Mouse (Mus musculus): ENCODE results near the gene C1ql1. TPM values are rescaled to one million over a fixed set of nuclear protein-coding genes. Genes with fewer than 3 reads are reported as not detected.

The C1ql1 gene
- polyA plus RNA-seq, 1 experiment from 2014 or later, result 4.1 TPM

DNA sequence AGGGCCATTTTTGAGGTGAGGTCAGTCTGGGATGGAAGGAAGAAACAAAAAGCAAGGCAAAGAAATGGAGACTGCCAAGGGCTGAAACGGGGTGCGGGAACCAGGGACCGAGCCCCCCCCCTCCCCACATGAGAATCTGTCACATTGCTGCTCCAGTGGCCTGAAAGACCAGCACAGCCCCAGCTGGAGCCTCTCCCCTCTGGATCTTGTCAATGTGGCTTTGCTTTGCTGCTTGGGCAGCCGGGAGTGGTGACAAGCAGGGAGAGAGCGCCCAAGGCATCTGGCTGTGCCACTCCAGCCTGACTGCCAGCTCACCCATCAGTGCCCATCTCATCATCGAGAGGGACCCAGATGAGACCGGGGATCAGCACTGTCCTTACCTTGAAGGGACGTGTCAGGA lies 11.2 kb upstream of the C1ql1 start:
- no peaks in the 10 kb centered on the region for H3K27me3 ChIP-seq
- no peaks in the 10 kb centered on the region for H3K9me3 ChIP-seq (replicated peaks)
- no peak overlapping the region for H3K4me2 ChIP-seq (replicated peaks)
- WGBS, result 74% methylated on average over 8 of the region's 8 CpGs
- H3K27ac ChIP-seq (replicated peaks), result peak overlapping the region; percentile 34; the same call in 1 of the 2 replicates
- no peak overlapping the region for H3K4me3 ChIP-seq (replicated peaks)
- no peaks in the 10 kb centered on the region for H3K36me3 ChIP-seq
- no peak for ATAC-seq (ENCODE audit: insufficient number of reproducible peaks, low FRiP score, low TSS enrichment, low read depth)
- H3K9ac ChIP-seq, result no peak overlapping the region
- H3K4me1 ChIP-seq, result peaks cover 27% of the 10 kb centered on the region

DNA sequence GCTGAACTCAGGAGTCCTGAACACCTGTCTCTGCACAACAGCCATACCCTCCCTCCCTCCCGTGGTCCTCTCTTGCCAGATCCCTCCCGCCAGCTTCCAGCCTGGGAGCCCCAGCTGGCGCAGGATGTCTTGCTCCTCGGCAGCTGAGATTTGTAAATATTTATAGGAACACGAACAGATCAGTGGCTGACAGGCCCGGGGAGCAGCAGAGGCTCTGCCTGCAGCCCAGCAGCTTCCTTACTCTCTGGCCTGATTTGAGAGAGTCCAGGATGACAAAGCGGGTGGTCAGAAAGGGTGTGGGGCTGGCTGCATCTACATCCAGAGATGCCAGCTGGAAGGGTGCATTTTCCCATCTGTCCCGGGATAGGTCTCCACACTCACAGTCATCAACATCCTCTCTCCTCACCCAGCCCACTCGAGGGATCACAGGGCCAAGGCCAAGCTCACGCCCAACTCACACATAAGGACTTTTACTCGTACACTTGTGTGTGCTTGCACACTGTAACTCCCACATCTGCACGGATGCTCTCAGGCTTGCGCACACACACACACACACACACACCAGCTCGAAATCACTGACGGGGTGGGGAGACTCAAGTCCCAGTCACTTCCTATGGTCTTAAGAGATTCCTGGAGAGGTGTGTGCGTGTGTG lies 10.6 kb upstream of the C1ql1 start:
- Histone ChIP-seq H3K9me3 (replicated peaks) (no peaks in the 10 kb centered on the region), H3K4me2 (replicated peaks) (no peak overlapping the region), H3K27me3 (peaks cover under 1% of the 10 kb centered on the region; the same call in 1 of the 2 replicates), H3K36me3 (no peaks in the 10 kb centered on the region), H3K9ac (no peak overlapping the region), H3K27ac (replicated peaks) (peak overlapping the region; percentile 34; the same call in 1 of the 2 replicates), H3K4me1 (peaks cover 27% of the 10 kb centered on the region), H3K4me3 (replicated peaks) (no peak overlapping the region)
- 45% methylated on average over 16 of the region's 16 CpGs for WGBS
- 0 out of 2 replicates have a peak, but pooled peaks have one; percentile 46 for ATAC-seq (ENCODE audit: insufficient number of reproducible peaks, low FRiP score, low TSS enrichment, low read depth)

DNA sequence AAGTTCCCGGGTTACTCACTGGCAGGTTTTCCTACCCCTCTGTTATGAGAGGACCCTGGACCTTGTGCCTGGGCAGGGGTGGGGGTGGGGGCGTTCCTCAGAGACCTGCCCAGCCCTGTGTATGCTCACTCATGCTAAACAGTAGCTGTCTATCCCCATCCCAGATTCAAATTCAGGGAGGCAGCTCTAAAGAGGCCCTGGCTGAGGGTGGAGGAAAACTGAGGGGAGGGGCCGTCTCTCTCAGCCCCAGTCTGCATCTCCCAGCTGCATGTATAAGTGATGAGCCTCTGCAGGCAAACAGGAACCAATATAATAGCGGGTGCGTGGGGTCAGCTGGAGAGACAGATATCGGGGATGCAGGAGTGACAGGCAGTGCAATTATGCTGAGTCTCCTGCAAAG lies 6.4 kb upstream of the C1ql1 start:
- Histone ChIP-seq H3K9me3 (replicated peaks) (no peaks in the 10 kb centered on the region), H3K4me2 (replicated peaks) (no peak overlapping the region), H3K27ac (replicated peaks) (no peak overlapping the region), H3K27me3 (peaks cover 41% of the 10 kb centered on the region), H3K9ac (no peak overlapping the region), H3K4me3 (replicated peaks) (no peak overlapping the region), H3K36me3 (no peaks in the 10 kb centered on the region), H3K4me1 (peaks cover 37% of the 10 kb centered on the region)
- WGBS, result 28% methylated on average over 6 of the region's 6 CpGs
- ATAC-seq (ENCODE audit: insufficient number of reproducible peaks, low FRiP score, low TSS enrichment, low read depth), result no peak

DNA sequence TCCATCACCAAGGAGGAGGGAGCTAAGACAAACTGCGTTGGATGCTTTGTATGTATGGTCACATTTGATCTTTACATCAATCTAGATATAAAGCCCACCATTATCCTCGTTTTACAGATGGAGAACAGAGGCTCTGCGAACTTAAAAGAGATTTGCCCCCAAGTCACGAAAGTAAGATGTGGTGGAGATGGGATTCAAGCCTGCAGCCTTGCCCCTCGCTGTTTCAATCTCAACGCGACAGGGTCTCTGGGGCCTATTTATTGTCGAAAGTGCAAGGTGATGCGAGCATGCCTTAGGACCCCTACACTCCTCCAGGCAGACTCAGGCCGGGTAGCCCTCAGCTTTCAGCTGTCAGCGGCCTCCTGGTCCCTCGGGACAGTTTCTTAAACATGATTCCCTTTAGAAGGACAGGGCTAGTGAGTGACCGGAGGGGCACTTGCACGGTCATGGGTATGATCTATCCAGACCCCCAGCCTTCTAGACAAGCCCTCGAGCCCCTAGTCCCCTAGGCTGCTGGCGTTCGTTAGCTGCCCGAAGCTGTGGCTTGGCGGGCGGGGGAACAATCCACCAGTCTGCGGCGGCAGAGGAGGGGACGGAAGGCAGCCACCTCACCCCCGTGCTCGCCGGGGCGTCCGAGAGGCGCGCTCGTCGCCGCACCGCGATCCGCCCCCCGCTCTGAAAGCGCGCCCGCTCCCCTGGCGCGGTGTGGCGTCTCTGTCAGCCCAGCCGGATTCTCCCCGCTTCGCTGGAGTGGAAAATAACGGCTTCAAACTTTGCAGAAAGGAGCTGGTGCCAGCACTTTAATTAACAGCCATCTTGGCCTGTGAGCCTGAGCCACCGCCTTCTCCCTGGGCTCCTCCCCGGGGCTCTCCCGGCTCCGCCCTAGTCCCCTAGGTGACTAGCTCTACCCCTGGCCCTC lies 1.8 kb upstream of the C1ql1 start:
- peak overlapping the region; percentile 48 for H3K4me3 ChIP-seq (replicated peaks)
- H3K4me1 ChIP-seq, result peaks cover 42% of the 10 kb centered on the region
- H3K36me3 ChIP-seq, result no peaks in the 10 kb centered on the region
- H3K27ac ChIP-seq (replicated peaks), result no peak overlapping the region
- peaks cover 86% of the 10 kb centered on the region for H3K27me3 ChIP-seq
- peak overlapping the region; percentile 85 for H3K4me2 ChIP-seq (replicated peaks)
- no peak for ATAC-seq (ENCODE audit: insufficient number of reproducible peaks, low FRiP score, low TSS enrichment, low read depth)
- 0 out of 2 replicates have a peak overlapping the region, but pooled peaks have one; percentile 24 for H3K9ac ChIP-seq
- WGBS, result 2% methylated on average over 51 of the region's 51 CpGs
- no peaks in the 10 kb centered on the region for H3K9me3 ChIP-seq (replicated peaks)

DNA sequence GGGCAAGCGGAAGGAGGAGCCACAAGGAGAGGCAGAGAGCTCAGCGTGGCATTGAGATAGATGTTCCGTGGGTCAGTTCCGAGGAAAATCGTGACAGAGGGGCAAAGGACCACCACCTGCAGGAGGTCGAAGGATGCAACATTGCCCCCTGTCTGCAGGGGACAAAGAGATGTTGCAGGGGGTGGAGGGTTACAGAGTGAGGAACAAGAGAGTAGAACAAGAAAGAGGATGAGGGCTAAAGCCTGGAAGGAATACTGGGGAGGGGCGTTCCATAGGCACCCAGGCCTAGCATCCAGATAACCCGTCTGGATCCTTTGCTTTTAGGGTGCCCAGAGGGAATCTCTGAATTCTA lies 480 bp upstream of the C1ql1 start:
- Histone ChIP-seq H3K4me3 (replicated peaks) (peak overlapping the region; percentile 44), H3K9me3 (replicated peaks) (no peaks in the 10 kb centered on the region), H3K27ac (replicated peaks) (no peak overlapping the region), H3K4me1 (peaks cover 42% of the 10 kb centered on the region), H3K9ac (no peak overlapping the region), H3K27me3 (peaks cover 95% of the 10 kb centered on the region), H3K4me2 (replicated peaks) (peak overlapping the region; percentile 84), H3K36me3 (no peaks in the 10 kb centered on the region)
- no peak for ATAC-seq (ENCODE audit: insufficient number of reproducible peaks, low FRiP score, low TSS enrichment, low read depth)
- 8% methylated on average over 8 of the region's 8 CpGs for WGBS

DNA sequence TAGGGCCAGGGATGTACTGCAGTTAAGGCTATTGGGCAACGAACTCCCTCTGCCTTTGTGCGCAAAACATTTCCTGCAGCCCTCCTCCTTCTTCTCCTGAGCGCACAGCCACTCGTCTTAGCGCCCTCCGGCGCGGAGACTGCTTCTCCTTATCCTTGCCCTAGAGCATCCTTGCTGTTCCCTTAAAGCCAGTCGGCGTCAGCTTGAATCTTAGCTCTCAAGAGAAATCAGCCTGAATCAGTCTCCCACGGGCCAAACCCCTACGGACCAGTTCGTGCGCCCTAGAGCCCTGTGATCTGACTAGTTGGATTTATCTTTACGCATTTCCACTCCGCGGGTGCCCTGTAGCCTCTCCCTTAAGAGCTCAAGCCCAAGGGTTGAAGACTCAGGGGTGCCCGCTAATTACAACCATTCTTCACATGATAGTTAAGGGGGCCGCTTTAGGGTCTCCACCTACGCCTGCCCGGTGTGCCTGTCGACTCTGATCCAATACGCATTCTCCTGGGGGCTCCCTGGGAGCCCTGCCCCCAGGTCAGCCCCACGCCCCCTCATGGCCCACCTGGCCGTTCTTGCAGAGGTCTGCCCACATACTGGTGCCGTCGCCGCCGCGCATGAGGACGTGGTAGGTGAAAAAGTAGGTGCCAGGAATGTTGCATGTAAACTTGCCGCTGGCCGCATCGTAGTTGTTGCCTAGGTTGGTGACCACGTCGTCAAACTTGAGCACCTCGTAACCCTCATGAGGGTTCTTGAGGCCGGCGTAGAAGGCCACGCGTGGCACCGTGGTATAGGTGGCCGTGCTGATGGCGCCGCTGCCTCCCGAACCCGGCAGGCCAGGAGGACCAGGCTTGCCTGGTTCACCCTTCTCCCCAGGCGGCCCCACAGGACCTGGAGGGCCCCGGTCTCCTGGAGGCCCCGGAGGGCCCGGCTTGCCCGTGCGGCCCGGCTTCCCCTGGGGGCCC lies 903 bp downstream of the C1ql1 start:
- Histone ChIP-seq H3K36me3 (no peaks in the 10 kb centered on the region), H3K27me3 (peaks cover 81% of the 10 kb centered on the region), H3K4me1 (peaks cover 42% of the 10 kb centered on the region), H3K4me3 (replicated peaks) (peak overlapping the region; percentile 44), H3K4me2 (replicated peaks) (peak overlapping the region; percentile 84), H3K27ac (replicated peaks) (no peak overlapping the region), H3K9me3 (replicated peaks) (no peaks in the 10 kb centered on the region), H3K9ac (0 out of 2 replicates have a peak overlapping the region, but pooled peaks have one; percentile 4)
- 2% methylated on average over 51 of the region's 54 CpGs for WGBS
- ATAC-seq (ENCODE audit: insufficient number of reproducible peaks, low FRiP score, low TSS enrichment, low read depth), result no peak

DNA sequence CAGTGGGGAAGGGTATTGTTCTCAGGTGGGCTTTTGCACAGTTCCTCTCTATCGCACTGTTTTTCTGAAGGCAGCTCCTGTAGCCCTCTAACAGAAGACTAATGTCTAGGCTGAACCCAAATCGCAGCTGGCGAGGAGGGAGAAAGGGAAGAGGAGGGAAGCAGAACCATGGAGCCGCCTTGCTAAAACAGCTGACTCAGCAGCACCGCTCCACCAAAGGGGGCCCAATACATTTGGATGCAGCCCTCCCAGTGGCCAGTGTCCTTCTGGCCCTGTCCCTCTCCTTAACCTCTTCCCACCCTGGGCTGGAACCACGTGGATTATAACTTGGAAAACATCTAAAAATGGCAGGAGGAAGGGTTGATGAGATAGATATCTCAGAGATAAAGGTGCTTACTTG lies 5.3 kb downstream of the C1ql1 start:
- Histone ChIP-seq H3K36me3 (no peaks in the 10 kb centered on the region), H3K27me3 (peaks cover 43% of the 10 kb centered on the region), H3K27ac (replicated peaks) (no peak overlapping the region), H3K4me2 (replicated peaks) (no peak overlapping the region), H3K4me1 (peaks cover 31% of the 10 kb centered on the region), H3K9ac (no peak overlapping the region), H3K9me3 (replicated peaks) (no peaks in the 10 kb centered on the region), H3K4me3 (replicated peaks) (no peak overlapping the region)
- ATAC-seq (ENCODE audit: insufficient number of reproducible peaks, low FRiP score, low TSS enrichment, low read depth), result no peak
- WGBS, result 66% methylated on average over 6 of the region's 6 CpGs

DNA sequence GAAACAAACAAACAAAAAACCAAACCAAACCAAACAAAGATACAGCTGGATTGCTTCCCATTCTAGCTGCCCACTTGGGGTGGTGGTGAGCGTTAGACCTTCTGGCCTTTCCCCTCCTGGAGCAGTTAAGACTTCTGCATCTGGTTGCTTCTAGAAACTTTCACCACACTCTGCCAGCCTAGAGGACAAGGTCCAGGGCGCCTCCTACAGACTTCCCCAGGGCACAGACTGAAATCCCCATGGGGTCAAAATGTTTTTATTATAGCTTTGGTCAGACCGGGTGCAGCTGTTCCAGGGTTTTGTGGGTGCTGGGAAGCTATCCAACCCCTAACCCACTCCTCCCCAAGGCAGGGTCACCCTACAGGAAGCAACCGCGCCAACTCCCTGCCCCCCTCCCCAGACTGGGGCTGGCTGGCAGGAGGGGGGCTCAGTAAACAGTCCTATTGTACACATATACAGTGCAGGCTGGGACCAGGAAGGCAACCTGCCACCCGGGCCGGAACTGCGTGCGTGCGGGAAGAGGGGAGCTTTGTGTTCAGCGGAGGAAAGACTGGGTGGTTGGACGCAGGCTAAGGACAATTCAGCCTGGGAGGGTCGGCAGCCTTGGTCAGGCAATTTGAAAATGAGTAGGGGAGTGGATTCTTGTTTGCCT lies 7.3 kb downstream of the C1ql1 start:
- peaks cover 22% of the 10 kb centered on the region for H3K27me3 ChIP-seq
- no peak overlapping the region for H3K27ac ChIP-seq (replicated peaks)
- 0 out of 2 replicates have a peak, but pooled peaks have one; percentile 26 for ATAC-seq (ENCODE audit: insufficient number of reproducible peaks, low FRiP score, low TSS enrichment, low read depth)
- H3K4me2 ChIP-seq (replicated peaks), result no peak overlapping the region
- H3K36me3 ChIP-seq, result no peaks in the 10 kb centered on the region
- H3K9me3 ChIP-seq (replicated peaks), result no peaks in the 10 kb centered on the region
- 37% methylated on average over 13 of the region's 13 CpGs for WGBS
- H3K9ac ChIP-seq, result no peak overlapping the region
- no peak overlapping the region for H3K4me3 ChIP-seq (replicated peaks)
- H3K4me1 ChIP-seq, result peaks cover 17% of the 10 kb centered on the region

DNA sequence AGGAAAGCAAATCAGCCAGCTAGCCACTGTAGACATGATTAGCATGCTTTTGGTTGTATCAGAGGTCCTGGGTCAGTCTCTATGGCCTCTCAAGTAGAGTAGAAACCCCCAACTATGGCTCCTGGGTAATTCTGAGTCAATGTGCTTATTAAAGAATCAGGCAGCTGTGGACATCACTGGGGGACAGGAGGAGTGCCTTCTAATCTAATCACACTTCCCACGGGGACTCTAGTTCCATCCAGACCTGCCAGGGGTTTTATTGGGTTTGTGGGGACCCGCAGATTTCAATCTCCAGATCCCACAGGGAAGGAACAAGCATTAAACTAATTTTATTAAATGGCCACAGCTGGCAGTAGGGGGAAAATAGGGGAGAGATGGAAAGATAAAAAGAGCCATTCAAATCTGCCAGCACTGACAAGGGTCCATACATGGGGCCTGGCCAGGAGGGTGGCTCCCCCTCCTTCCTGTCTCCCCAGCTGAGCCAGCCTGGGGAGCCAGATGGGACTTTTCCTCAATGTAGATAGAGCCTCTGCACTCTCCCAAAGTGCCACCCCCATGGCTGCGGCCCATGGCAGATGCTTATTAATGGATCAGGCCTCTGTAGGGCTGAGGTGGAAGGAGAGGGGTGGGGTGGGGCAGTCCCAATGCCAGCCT lies 8.8 kb downstream of the C1ql1 start:
- no peaks in the 10 kb centered on the region for H3K36me3 ChIP-seq
- peaks cover 17% of the 10 kb centered on the region for H3K4me1 ChIP-seq
- H3K9me3 ChIP-seq (replicated peaks), result no peaks in the 10 kb centered on the region
- 56% methylated on average over 3 of the region's 3 CpGs for WGBS
- no peak for ATAC-seq (ENCODE audit: insufficient number of reproducible peaks, low FRiP score, low TSS enrichment, low read depth)
- no peak overlapping the region for H3K27ac ChIP-seq (replicated peaks)
- H3K27me3 ChIP-seq, result peaks cover 8% of the 10 kb centered on the region
- H3K4me2 ChIP-seq (replicated peaks), result no peak overlapping the region
- no peak overlapping the region for H3K9ac ChIP-seq
- no peak overlapping the region for H3K4me3 ChIP-seq (replicated peaks)

DNA sequence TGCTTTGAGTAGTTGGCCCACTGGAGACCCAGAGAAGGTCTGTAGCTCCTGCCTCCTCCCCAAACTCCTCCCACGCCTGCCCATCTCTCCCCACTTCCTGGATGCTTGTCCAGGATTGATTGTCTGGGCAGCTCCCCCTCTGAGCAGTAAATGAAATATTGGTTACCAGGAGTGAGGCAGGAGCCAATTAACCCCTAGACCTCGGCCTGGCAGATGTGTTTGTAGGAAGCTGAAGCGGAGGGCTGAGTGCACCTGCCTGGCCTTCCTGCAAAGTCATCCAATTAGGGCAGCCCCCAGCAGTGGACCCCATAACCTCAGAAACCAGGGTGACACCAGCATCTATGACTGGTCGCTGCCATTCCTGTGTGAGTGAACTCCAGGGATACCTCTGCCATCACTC lies 10.2 kb downstream of the C1ql1 start:
- Histone ChIP-seq H3K9ac (no peak overlapping the region), H3K27me3 (peaks cover 3% of the 10 kb centered on the region; the same call in 1 of the 2 replicates), H3K4me1 (peaks cover 17% of the 10 kb centered on the region), H3K36me3 (no peaks in the 10 kb centered on the region), H3K4me3 (replicated peaks) (no peak overlapping the region), H3K27ac (replicated peaks) (no peak overlapping the region), H3K4me2 (replicated peaks) (no peak overlapping the region), H3K9me3 (replicated peaks) (no peaks in the 10 kb centered on the region)
- ATAC-seq (ENCODE audit: insufficient number of reproducible peaks, low FRiP score, low TSS enrichment, low read depth), result no peak
- WGBS, result 41% methylated on average over 4 of the region's 4 CpGs
